Mouse (Mus musculus) megakaryocyte progenitor cell, adult 5-6 weeks (primary cell): Measurements from ENCODE around the gene Tmem243. TPM values are rescaled to one million over a fixed set of nuclear protein-coding genes. Genes with fewer than 3 reads are reported as not detected.

ENCODE experiments used
- ATAC-seq: replicated peaks from 2 replicates; pipeline ENCODE4 v1.8.0; 2016; ENCODE audit warnings: mild to moderate bottlenecking, moderate TSS enrichment, inconsistent platforms; ENCODE audit not compliant: poor library complexity
- total RNA-seq, 2 experiments: library from RNA; stranded (forward) in 1 of 2; stranded (reverse) in 1 of 2; fragments of 157-497, 149-512 nt in 1 of 2; fragments of 200-1000 nt in 1 of 2; gene quantifications; 2 replicates each; pipeline versions ENCODE4 v1.2.3 to v1.2.4; 2015 to 2017

Tmem243 gene
- total RNA-seq, 2 experiments from 2014 or later: 18.3 to 30.4 TPM

- ATAC-seq: no peak; the same call in 1 of the 2 replicates
Observed at GRCm38 (mm10) chr5:9103958-9104357, 3.5 kb downstream of the Tmem243 start.

GRCm38 (mm10) chr5:9106806-9107205 is 6.3 kb downstream of the Tmem243 start:
- peak; percentile 0; the same call in 1 of the 2 replicates for ATAC-seq

- peak; percentile 66 for ATAC-seq
Observed at GRCm38 (mm10) chr5:9107296-9108089, 7.0 kb downstream of the Tmem243 start.

GRCm38 (mm10) chr5:9108490-9108889 is 8.0 kb downstream of the Tmem243 start:
- no peak for ATAC-seq

GRCm38 (mm10) chr5:9109582-9109981 is 9.1 kb downstream of the Tmem243 start:
- no peak for ATAC-seq

GRCm38 (mm10) chr5:9111285-9111684 is 10.8 kb downstream of the Tmem243 start:
- no peak for ATAC-seq

GRCm38 (mm10) chr5:9111759-9112158 is 11.3 kb downstream of the Tmem243 start:
- ATAC-seq: peak; percentile 73

- no peak for ATAC-seq
Observed at GRCm38 (mm10) chr5:9114162-9114561, 13.7 kb downstream of the Tmem243 start.

GRCm38 (mm10) chr5:9124134-9124533 is 23.7 kb downstream of the Tmem243 start:
- ATAC-seq: no peak

- ATAC-seq: peak; percentile 34
Observed at GRCm38 (mm10) chr5:9128566-9128965, 28.1 kb downstream of the Tmem243 start.

- ATAC-seq: no peak
Observed at GRCm38 (mm10) chr5:9131786-9132185, 31.3 kb downstream of the Tmem243 start.

GRCm38 (mm10) chr5:9135588-9135987 is 35.1 kb downstream of the Tmem243 start:
- no peak for ATAC-seq

- ATAC-seq: peak; percentile 92
Observed at GRCm38 (mm10) chr5:9140724-9141123, 40.3 kb downstream of the Tmem243 start.

- ATAC-seq: peak; percentile 44
Observed at GRCm38 (mm10) chr5:9142376-9142775, 41.9 kb downstream of the Tmem243 start.

- peak; percentile 57 for ATAC-seq
Observed at GRCm38 (mm10) chr5:9149273-9149850, 48.9 kb downstream of the Tmem243 start.

GRCm38 (mm10) chr5:9156746-9157145 is 56.3 kb downstream of the Tmem243 start:
- no peak for ATAC-seq

GRCm38 (mm10) chr5:9157336-9157735 is 56.9 kb downstream of the Tmem243 start:
- no peak for ATAC-seq

- peak; percentile 12; the same call in 1 of the 2 replicates for ATAC-seq
Observed at GRCm38 (mm10) chr5:9160831-9161455, 60.5 kb downstream of the Tmem243 start.

- peak; percentile 94 for ATAC-seq
Observed at GRCm38 (mm10) chr5:9161456-9162041, 61.1 kb downstream of the Tmem243 start, which contains the start of gene Dmtf1. Dmtf1 (minus strand) TSS chr5:9161776.

GRCm38 (mm10) chr5:9162088-9162487 is 61.6 kb downstream of the Tmem243 start:
- peak; percentile 10; the same call in 1 of the 2 replicates for ATAC-seq

GRCm38 (mm10) chr5:9163411-9163810 is 62.9 kb downstream of the Tmem243 start:
- no peak for ATAC-seq
